23 mouse cellular contexts compared by ENCODE assay signal in genomic region chr2:29558561-29558960, GRCm38 (mm10).
"Had no signal": no experiment of that assay in that cellular context is flagged by ENCODE, and none has a peak within 500 bp of the region (broad histone marks: within the 10 kb centered on the region; RNA-seq: fewer than 3 reads in every experiment).

No protein-coding gene starts in this region.

- H3K27ac ChIP-seq: kidney, postnatal 0 days; left cerebral cortex, adult 2 months; limb, embryonic 12.5 days; limb, embryonic 15.5 days; liver, embryonic 14.5 days; macrophage; midbrain, embryonic 12.5 days; midbrain, embryonic 15.5 days; neural tube, embryonic 12.5 days; neural tube, embryonic 15.5 days; stomach, postnatal 0 days had no signal

- H3K9me3 ChIP-seq: limb, embryonic 12.5 days; limb, embryonic 15.5 days; midbrain, embryonic 12.5 days; midbrain, embryonic 15.5 days; neural tube, embryonic 12.5 days; neural tube, embryonic 15.5 days had no signal

- H3K4me3 ChIP-seq: left cerebral cortex, adult 2 months; limb, embryonic 12.5 days; limb, embryonic 15.5 days; midbrain, embryonic 12.5 days; midbrain, embryonic 15.5 days; neural tube, embryonic 12.5 days; neural tube, embryonic 15.5 days had no signal

- H3K36me3 ChIP-seq: limb, embryonic 12.5 days; limb, embryonic 15.5 days; midbrain, embryonic 12.5 days; midbrain, embryonic 15.5 days; neural tube, embryonic 12.5 days; neural tube, embryonic 15.5 days had no signal

- H3K9ac ChIP-seq: limb, embryonic 12.5 days; limb, embryonic 15.5 days; liver, embryonic 14.5 days; liver, postnatal 0 days; lung, embryonic 14.5 days; midbrain, embryonic 12.5 days; midbrain, embryonic 15.5 days; neural tube, embryonic 12.5 days; neural tube, embryonic 15.5 days had no signal

- ATAC-seq: liver, postnatal 0 days; lung, postnatal 0 days; midbrain, embryonic 15.5 days had no signal

- H3K4me2 ChIP-seq: limb, embryonic 12.5 days; limb, embryonic 15.5 days; liver, embryonic 11.5 days; lung, embryonic 14.5 days; midbrain, embryonic 12.5 days; midbrain, embryonic 15.5 days; neural tube, embryonic 12.5 days; neural tube, embryonic 15.5 days had no signal

- H3K4me1 ChIP-seq: limb, embryonic 15.5 days; midbrain, embryonic 12.5 days; midbrain, embryonic 15.5 days; neural tube, embryonic 12.5 days; neural tube, embryonic 15.5 days had no signal

- H3K27me3 ChIP-seq: limb, embryonic 12.5 days; limb, embryonic 15.5 days; midbrain, embryonic 12.5 days; midbrain, embryonic 15.5 days; neural tube, embryonic 12.5 days; neural tube, embryonic 15.5 days had no signal

- DNase-seq: kidney, postnatal 25 days; layer of hippocampus, postnatal 36 days; liver, postnatal 0 days; lung, embryonic 14.5 days; right cerebral cortex, adult 18-20 months; right cerebral cortex, postnatal 14 days; right cerebral cortex, postnatal 4 days; thymus, adult 2 months; thymus, postnatal 14 days; thymus, postnatal 4 days had no signal
